Mouse (Mus musculus): ENCODE measurements around the gene Gm10277.

DNA sequence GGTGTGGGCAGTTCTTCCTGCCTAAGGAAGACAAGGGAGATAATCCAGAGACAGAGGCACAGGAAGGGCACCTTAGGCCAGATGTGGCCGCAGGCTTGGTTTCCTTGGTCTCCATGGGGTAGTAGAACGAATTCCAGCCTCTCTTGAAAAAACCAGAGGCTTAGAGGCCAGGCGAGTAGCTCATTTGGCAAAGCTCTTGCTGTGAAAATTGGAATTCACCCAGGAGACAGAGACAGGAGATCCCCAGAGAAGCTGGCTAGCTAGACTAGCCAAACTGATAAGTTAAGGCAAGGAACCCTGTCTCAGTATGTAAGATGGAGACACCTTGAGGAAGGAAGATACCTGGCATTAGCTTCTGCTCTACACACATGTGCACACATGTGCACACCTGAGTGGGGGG lies 38.8 kb upstream of the Gm10277 start:
- no peak for TF ChIP-seq GATA1 (IDR thresholded peaks at IDR 0.05; ENCODE audit: low read length)
- TF ChIP-seq TAL1 (IDR thresholded peaks at IDR 0.05; ENCODE audit: low read length), result no peak

Data from erythroblast, embryonic 14.5 days (primary cell).